Mouse (Mus musculus) v-Abl transformed pro-B cells (cell line): ENCODE measurements around the gene Adamts17.

Experiments used
- in situ Hi-C, 2 experiments: fragments of 400-800 bp; cut with MboI; formaldehyde crosslinking; loops; one replicate each; pipeline ENCODE4 v1.15.1; 2025; ENCODE audit not compliant: unreplicated experiment in 2 of 2

Adamts17 gene

DNA sequence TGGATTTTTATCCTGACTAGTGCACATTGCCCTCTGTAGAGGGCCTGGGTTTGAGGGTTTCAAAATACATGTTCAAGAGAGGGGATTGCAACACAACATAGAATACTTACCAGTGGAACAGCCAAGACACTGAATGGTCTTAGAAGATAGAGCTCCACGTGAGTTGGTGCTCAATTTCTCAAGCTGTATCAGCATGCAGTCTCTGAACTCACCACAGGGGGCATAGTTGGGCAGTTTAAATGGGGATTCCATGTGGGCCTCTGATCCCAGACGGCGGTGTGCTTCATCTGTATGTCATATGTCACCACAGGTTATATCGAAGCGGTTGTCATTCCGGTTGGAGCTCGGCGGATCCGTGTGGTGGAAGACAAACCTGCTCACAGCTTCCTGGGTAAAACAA, 222.2 kb downstream of the Adamts17 start:
- in situ Hi-C loops, result no loop called here

DNA sequence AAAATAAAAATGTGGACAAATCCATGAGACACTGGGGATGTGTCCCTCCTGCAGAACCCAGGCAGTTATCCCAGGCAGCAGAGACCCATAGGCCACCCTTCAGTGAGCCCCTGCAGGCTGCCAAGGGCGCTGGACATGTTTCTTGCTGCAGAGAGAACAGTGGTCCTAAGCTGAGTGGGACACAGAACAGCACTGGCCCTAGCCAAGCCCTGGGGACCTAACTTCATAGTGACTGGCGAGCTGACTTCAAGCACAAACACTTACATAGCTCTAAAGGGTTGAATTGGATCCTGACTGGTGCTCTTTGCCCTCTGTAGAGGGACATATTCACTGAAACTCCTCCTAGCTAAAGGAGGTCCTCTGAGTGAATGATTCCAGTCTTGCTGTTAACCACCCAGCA, 223.0 kb downstream of the Adamts17 start:
- in situ Hi-C loops, result no loop called here

DNA sequence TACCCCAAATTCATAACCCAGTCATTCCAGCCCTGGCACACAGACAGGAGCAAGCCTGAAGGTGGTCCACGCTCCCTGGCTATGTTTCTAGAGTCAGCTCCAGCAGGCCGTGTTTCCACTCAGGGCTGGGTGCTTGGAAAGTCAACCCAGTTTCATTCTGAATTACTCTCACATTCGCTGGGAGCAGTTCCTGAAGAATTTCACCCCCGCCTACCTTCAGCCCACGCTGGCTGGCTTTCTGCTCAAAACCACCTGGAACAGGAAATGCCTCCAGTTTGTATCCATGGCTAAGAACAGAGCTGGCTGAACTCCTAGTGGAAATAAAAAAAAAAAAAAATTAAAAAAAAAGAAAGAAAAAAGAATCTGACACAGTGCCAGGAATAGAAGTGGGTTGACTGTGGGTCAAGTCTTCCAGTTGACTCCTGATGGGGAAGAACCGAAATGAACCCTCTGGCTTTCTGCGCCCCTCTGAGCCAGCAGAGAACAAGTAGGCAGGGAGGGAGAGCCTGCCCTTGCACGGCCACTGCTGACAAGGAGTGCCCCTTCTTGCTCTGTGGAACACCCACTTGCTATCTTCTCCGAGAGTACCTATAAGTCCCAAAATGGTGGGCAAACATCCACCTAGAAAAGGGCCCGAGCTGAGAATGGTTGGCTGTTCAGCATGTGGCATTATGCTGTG, 225.2 kb downstream of the Adamts17 start:
- in situ Hi-C loops, result no loop called here

DNA sequence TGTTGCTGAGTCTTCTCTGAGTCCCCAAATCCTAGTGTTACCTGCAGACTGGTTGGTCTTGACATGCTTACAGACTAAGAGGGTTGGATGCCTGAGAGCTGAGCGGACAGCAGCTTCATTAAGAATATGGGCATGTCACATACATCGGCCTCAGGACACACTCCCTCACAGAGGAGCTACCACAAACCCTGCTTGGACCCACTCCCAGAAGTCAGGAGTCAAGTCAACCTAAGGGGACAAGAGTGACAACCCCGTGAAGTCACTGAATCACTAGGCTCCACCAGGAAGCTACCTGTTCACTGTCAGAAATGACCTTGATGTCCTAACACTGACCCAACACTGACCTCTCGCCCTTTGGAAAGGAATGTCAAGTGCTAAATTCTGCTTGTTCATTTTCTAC, 226.1 kb downstream of the Adamts17 start:
- in situ Hi-C loops, result no loop called here

DNA sequence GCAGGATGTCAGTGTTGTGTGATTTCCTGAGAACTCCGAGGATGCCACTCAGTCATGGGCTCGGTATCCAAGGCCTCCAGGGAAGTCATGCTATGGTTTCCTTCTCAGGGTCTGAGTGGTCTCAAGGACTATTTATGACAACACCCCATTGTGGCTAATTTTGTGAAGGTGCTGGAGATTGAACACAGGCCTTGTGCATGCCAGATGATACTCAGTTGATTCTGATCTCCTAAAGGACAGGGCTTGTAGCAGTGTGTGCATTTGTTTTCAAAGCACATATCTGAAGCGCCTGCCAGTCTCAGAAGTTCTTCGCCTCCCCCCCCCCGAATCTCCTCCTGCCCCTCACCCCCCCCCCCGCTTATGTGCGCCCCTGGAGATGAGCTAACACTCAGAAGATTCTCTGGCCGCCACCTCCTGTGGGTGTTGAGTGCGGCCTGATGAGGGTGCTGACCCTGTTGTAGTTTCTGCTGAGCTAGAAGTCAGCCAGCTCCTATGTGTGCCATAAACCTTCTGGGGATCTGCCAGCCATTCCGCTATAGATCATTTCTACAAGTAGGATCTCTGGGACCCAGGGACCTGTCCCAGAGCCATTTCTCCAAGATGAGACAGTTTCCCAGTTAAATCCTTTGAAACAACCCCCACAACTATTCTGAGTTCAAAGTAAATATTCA, 232.6 kb downstream of the Adamts17 start:
- in situ Hi-C loops, result no loop called here

DNA sequence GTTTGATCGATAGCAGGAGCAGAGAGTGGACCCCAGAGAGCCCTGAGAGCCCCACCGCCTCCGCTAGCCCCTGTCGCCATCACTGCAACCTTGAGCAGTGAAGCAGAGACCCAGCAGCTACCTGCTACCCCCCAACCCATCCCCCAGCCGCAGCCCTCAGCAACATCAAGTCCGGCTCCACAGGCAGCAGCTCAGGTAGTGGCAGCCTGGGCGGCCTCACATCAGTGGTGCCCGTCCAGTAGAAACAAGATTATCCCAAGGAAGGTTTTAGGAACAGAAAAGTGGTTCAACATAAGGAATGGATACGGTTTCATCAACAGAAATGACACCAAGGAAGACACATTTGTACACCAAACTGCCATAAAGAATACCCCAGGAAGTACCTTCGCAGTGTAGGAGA, 243.2 kb downstream of the Adamts17 start:
- in situ Hi-C loops, result no loop called here

DNA sequence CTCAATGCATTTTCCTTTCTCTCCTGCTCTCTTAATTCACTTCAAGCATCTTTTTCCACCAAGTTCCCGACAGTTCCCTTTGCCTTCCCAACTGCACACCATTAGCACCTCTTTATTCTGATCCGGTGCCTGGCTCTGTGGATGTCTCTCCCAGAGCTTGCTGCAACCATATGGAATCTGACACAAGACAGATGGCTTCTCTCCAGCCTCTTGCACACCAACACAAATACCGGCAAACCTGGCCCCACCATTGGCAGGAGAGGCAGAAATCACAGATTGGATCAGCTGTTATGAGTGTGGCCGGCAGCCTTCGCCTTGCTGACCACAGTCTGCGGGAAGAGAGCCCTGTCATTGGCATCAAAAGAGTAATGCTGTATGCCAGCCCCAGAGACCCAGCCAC, 248.2 kb downstream of the Adamts17 start:
- in situ Hi-C loops, result no loop called here

DNA sequence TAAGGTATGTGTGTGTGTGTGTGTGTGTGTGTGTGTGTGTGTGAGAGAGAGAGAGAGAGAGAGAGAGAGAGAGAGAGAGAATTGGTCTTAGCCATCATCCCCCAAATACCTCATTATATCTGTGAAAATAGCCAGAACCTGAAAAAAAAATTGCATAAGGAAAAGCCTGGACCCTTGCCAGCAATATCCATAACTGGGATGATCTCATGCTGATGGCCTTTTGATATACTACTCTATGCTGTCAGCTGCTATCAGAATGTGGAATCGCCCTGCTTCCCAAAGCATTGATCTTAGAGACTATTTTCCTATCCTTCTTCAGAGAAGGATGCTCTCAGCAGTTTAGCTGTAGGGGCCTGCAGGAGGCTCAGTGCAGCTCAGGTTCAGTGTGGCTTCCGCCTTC, 257.6 kb downstream of the Adamts17 start:
- in situ Hi-C loops, result no loop called here

DNA sequence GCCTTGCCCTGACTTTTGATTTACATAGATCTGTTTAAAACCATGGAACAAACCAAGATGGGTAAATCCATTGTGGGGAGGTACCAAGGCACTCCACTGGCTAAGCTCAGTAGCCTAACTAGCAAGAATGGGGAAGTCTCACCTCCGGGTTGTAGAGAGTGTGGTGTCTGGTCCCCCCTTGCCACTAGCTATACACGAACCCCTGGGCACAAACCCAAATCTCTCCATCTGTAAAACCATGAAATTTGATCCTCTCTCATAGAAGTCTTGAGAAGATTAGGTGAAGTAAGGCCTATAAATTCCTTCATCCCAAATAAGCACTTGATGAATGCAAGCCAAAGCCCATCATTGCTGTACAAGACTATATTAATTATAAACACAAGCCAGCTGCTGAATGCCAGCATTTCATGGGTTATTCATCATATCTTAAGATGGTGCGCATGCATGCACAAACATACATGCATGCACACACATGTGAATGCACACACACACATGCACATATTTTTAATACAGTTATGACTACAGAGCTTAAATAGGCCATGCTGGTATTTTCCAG, 262.0 kb downstream of the Adamts17 start:
- in situ Hi-C loops, result no loop called here

DNA sequence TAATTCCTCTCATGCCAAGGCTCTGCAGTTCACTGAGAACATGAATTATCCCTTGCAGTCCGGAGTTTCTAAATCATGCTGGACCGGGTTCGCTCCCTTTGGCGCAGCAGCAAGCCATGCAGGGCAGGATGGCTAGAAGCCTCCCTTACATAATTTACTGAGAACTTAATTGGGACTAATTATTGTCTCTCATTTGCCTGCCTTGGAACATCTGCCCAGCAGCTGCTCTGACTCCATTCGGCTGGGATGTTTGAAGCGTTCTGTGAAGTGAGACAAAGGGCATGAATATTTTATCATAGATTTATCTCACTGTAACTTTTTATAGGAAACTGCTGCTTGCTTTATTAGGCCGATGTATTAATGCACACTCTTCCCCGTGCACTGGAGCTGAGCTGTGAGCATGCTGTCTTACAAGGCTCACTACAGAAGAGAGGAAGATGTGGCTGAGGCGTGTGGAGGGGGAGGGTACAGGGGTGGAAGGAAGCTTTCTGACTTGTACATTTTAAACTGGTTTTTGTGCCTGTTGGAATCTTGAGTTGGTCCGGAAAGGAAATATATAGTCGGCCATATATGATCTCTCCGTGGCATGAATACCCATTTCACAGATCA, 271.1 kb downstream of the Adamts17 start:
- in situ Hi-C loops, result no loop called here

DNA sequence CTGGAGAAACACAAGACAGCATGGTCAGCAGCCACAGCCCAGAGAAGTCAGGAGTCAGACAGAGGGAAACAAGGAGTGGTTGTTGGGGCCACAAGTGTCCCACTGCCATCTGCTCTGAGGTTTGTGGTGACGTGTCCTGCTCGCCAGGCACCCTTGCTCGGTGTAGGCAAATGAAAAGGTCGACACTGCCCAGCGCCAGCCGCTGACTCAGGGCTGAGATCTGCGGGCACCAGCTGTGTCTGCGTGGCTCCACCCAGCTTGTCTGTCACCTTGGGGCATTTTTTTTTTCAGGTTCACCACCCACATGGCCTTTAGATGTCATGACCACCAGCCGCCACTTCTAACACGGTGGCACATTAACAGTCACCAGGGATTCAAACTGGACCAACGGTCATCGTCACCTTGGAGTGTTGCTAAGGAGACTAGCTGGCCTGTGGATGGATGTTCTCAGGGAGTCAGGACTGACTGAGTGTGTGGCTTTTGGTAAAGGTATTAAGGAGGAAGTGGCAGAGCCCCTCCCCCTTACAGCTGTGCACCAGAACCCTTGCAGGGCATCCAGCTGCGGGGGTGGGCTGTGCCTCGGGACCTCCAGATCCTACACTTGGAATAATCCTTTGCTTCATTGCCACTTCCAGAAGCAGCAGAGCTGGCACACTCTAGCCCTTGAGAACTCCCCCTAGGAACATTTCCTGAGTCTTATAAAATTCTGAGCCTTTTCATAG, 273.1 kb downstream of the Adamts17 start:
- in situ Hi-C loops, result no loop called here

DNA sequence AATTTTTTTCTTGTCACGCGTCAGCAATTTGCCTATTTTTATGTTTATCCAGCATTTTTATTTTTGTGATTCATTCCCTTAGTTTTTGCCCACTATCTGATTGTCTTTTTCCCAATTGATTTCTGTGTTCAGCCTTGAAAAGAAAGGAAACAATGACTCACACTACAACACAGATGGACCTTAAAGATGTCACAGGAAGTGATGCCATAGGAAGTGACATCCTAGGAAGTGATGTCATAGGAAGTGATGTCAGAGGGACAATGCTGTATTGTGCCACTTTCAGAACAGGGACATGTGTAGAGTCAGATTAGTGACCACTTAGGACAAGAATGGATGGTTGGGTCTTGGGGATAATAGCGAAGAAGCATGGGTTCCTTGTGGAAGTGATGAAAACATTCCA, 274.5 kb downstream of the Adamts17 start:
- in situ Hi-C loops, result no loop called here

DNA sequence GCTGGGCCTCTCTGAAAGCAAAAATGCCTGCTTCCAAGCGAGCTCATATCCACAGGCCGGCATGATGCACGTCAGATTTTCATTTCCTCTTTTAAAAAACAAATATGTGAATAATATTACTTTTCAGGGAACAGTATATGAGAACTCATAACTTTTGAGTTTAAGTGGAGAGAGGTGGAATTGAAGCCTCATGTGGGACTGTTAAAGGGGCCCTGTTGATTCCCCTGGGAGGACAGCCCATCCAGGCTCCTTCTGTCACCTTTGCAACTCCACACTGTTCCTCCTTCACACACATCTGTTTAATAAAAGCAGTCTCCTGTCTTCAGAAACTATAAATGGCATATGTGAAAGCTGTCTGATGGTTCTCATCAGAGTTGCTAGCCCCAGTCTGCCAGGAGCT, 275.5 kb downstream of the Adamts17 start:
- in situ Hi-C loops, result no loop called here

DNA sequence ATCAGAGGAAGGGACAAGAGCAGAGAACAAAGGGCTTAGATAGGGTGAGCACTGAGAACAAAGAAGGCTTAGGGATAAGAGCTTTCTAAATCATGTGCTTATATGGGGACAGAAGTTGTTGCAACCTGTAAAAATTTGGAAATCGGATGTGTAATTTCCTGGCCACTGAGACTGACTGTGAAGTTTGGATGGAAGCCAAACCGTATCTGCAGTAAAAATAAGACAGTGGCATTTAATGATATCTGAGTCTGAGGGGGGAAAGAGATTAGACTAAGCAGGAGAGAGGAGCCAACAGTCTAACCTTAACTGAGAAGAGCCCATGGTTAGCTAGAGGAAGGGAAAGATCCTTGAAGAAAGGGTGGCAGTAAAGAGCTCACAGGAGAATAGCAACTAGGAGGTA, 295.6 kb downstream of the Adamts17 start:
- in situ Hi-C loops, result no loop called here

DNA sequence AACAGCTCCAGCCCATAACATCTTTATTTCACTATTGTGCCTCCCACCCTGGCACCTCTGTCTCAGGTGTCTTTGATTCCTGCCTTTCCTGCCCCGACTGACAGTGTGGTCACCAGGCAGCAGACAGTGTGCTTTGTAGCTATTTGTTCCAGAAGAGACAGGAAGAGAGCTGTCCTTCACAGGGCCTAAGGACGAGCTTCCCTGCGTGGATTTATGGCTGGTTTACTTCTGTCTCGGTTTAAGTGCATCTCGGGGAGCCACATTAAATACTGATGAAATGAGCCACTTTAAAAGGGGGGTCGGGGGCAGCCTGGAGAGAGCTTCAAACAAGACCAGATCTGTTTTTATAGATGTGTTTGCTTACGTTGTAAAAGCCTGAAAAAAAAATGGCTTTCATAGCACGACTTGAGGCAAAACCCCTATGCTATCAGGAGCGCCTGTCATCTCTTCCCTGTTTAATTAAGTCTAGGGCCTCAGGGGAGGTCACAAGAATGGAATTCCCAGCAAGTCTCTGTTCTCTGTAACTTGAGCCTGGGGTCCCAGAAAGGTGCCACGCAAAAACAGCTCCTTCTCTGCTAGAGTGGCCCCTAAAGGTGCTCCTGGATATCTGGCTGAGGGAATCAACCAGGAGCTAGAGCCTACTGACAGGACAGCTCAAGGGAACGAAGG, 302.9 kb downstream of the Adamts17 start:
- in situ Hi-C loops, result no loop called here

DNA sequence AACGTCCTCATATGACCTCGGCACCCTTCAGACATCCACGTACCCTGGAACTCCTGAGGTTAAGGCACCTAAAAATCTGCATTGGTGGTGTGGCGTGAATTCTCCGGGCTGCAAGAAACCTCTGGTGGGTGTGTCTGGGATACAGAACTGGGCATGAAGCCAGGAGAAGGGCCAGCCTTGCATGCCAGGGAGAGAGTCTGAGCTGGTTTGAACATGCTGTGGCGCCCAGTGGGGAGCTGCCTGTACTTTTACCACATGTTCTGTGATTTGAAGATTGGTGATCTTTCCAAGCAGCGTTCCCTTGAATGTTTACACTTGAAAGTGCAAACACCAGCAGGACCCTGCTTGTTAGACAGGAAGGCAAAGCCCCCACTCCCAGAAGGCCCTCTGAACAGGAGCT, 306.2 kb downstream of the Adamts17 start:
- in situ Hi-C loops, result no loop called here

DNA sequence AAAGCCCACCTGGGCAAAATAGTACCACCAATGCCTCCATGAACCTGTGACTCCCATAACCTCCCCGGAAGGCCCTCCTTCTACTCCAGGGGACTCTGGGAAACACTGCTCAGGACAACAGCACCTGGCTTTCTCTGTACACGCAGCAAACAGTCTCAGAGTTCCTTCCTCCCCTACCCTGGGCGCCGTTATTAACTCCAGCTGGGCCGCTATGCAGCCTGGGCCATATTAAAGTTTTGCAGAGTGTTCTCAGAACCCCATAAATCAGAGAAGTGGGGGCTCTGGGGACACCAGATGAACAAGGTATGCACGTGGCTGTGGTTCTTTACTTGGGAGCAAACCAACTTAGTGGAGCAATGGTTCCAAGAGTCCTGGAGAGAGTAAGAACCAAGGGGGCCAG, 306.6 kb downstream of the Adamts17 start:
- in situ Hi-C loops, result no loop called here

DNA sequence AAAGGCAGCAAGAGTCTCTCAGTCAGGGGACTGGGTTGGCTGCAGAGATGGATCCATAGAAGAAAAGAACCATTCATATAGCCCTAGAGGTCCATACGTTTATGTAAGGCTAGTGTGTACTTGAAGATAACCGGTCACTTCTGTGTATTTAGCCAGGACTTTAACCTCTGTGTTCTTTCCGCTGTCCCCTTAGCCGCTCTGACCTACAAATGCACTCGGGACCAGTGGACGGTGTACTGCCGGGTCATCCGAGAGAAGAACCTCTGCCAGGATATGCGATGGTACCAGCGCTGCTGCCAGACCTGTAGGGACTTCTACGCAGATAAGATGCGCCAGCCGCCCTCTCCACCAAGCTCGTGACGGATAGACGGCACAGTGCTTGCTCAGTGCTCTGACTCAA, 310.2 kb downstream of the Adamts17 start:
- in situ Hi-C loops, result no loop called here

DNA sequence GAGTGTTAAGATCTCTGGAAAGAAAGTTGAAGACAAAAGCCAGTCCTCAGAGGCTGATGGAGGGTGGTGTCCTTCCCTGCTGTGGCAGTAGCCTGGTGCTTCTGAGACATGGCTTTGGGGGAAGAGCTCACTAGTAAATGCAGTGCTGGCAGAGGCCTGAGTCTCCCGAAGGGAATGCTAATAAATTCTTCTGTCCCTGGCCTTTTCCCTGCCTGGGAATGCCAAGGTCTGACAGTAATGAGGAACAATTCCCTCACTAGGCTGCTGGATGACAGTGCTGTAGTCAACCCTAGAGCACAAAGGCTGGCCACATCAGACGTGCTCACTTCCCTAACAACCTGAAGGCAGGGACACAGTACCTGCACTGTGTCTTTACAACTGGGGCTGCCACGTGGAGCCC, 313.1 kb downstream of the Adamts17 start:
- in situ Hi-C loops, result no loop called here

DNA sequence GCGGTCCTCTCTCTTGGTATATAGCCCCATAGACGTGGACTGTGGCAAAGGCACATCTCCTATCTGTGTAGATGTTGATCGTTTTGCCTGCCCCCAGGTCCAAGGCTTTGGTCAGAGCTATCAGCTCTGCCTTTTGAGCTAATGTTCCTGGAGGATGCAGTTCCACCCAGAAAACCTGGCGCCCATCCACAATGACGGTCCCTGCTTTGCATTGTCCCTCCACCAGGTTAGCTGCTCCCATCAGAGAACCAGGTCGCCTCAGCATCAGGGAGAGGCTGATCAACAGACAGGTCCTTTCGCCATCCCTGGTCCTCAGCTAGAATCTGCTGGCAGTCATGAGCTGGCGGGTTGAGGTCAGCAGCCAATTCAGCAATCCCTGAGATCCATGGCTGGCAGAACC, 322.6 kb downstream of the Adamts17 start:
- in situ Hi-C loops, result no loop called here

DNA sequence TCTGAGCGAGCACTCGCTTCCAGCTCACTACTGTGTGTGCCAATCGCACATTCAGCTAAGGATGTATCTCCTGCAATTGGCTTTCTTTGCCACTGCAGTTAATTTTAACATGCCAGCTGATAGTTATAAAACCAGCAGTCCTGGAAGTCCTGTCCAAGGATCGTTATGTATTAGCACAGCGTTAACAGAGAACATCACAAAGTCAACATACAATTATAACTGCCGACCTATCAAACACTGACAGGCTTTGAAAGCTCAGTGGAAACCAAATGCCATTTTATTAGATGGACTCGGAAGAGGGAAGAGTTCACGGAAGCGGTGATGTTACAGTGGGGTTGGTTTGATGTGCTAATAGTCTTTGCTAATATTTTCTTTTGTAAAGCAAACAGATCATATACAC, 328.8 kb downstream of the Adamts17 start:
- in situ Hi-C loops, result no loop called here
